Mouse (Mus musculus) lung, adult 2 months (tissue): ENCODE data around the gene Zkscan1.

ENCODE experiments used
- CTCF ChIP-seq: fragments of 200-500 bp; IDR thresholded peaks from 2 replicates; pipeline ENCODE4 v1.5.1; 2011; ENCODE audit warnings: mild to moderate bottlenecking, low read length, control low read depth; ENCODE audit not compliant: insufficient read depth
- POLR2A ChIP-seq: fragments of 200-500 bp; IDR thresholded peaks from 2 replicates; pipeline ENCODE4 v1.6.1; 2011; ENCODE audit warnings: low read depth, mild to moderate bottlenecking, control low read depth, low read length, borderline replicate concordance; ENCODE audit errors: extremely low read depth

DNA sequence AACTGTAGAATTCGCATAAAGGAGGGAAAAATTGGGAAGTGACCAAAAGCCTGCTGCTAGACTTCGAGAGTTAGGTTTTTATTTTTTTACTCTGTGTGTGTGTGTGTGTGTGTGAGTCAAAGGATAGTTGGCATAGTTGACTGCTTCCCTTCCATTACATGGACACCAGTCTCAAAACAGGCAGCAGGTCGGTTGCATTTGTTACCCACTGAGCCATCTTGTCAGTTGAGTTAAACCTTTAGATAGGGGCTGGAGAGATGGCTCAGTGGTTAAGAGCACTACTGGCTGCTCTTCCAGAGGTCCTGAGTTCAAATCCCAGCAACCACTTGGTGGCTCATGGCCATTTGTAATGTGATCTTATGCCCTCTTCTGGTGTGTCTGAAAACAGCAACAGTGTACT, 33.2 kb downstream of the Zkscan1 start:
- TF ChIP-seq CTCF = no peak
- TF ChIP-seq POLR2A = no peak
